Mouse (Mus musculus) liver, adult 2 months (tissue): ENCODE results near the gene Mycl.

Source experiments
- CTCF ChIP-seq: fragments of 200-500 bp; IDR thresholded peaks from 2 replicates; pipeline ENCODE4 v1.5.1; 2011; ENCODE audit warnings: low read depth, low read length, control low read depth
- POLR2A ChIP-seq: fragments of 200-500 bp; IDR thresholded peaks from 2 replicates; pipeline ENCODE4 v1.6.1; 2011; ENCODE audit warnings: low read length, control low read depth; ENCODE audit not compliant: insufficient read depth; ENCODE audit errors: extremely low read depth

- TF ChIP-seq CTCF (no peak), POLR2A (no peak)
Measured at GRCm38 (mm10) chr4:122976885-122977284, 18.6 kb upstream of the Mycl start.
